Mouse (Mus musculus) cerebellum, postnatal 36 days (tissue): ENCODE measurements at regions not wholly inside any gene's neighbourhood (a gene's known extent, or its start where the extent isn't known, plus 50 kb on each side); places are given as distances from the start of the nearest gene placed in this dataset.

Experiments
- DNase-seq, 2 experiments: peaks; one replicate each; pipeline ENCODE4 v3.0.0; 2021 to 2022; ENCODE audit warnings: mixed read lengths in 2 of 2

DNA sequence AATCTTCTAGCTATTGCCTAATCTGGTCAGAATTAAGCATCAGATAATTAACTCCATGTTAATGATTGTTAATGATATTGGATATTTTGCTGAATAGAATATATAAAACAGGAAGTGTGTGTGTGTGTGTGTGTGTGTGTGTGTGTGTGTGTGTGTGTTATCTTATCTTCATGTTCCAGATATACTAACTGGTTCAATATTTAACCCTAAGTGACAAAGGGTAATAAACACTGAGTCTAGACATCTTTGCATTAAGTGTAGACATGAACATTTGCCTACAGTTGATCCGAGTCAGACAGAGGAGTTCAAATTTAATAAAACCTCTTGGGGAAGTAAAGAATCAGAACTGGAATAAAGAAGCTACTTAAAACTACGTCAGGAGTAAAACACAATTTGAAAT, 161.6 kb downstream of the Fsip2 start:
- no peak for DNase-seq

DNA sequence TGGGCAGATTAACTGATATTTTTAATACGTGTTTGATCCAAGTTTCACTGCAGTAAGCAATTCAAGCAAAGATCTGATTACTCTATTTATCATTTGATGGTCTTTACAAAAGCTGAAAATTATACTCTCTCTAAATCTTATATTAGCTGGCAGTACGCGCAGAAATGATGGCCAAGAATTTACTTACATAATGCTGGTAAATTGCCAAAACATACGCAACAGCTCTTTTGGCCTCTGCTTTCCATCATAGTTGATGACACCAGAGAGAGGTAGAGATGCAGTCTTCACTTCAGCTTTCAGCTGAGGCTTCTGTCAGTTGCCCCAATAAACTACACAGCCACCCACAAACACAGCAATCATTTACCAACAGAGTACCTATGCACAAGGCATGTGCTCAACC, 182.9 kb downstream of the Fsip2 start:
- DNase-seq: no peak

DNA sequence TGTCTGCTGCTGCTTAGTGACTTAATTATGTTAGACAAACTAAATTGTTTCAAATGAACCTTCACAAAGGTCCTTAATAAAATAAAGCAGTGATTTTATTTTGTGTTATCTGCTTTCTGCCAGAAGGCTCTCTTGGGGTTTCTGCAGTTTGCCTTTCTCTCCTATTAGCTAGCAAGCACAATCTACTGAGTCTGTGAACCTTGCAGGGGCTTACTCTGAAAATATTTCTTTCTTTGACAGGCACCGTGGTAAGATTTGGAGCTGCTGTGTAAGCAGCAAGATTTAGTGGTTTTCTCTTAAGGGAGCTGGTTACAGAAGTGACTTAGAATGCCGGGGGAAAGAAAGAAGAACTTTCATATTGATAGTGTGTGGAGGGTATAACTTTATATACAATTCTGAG, 187.3 kb downstream of the Fsip2 start:
- DNase-seq: no peak

- no peak for DNase-seq
Measured at GRCm38 (mm10) chr2:83131285-83131852, 187.9 kb downstream of the Fsip2 start.

DNA sequence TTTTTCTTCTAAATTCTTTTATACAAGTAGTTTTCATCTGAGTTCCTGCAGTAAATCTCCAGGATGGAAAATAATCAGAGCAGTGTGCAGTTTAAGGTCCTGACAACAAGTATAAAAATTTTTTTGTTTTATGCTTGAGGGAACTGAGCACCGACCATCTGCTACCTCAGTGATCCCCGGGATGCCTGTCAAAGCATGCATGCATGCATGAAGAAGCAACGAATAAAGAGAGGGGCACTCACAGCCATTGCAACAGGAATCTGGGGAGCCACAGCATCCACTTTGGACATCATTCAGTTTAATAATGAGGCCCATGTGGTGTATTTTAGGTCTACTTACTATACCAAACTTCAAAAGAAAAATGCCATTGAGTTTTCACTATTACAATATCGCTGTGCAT, 222.4 kb downstream of the Fsip2 start:
- peak; percentile 18 to 20 for DNase-seq
